Mouse (Mus musculus): ENCODE results near the gene Fgfr2.

GRCm38 (mm10) chr7:130368827-130369641, 2754.1 kb downstream of the Fgfr2 start:
- no peak for TF ChIP-seq CTCF (conservative IDR thresholded peaks at IDR 0.05; ENCODE audit: low read length)
- no peak for TF ChIP-seq POU5F1 (IDR thresholded peaks at IDR 0.05; ENCODE audit: borderline replicate concordance, low read length)
- no peak for TF ChIP-seq NANOG (IDR thresholded peaks at IDR 0.05; ENCODE audit: borderline replicate concordance, low read length)

All from E14TG2a.4 (cell line).